Mouse (Mus musculus) liver, embryonic 11.5 days (tissue): ENCODE results near the gene Neu1. TPM values are rescaled to one million over a fixed set of nuclear protein-coding genes. Genes with fewer than 3 reads are reported as not detected.

Source experiments
- ATAC-seq: fragments of 200-750 bp; cut with Nextera tagmentation; replicated peaks from 2 replicates; pipeline ENCODE4 v1.8.0; 2017; ENCODE audit warnings: moderate number of reproducible peaks, mild to moderate bottlenecking, moderate TSS enrichment, moderate library complexity; ENCODE audit not compliant: low FRiP score
- DNase-seq: peaks from one replicate; pipeline ENCODE4 v3.0.0-alpha.2; 2017; ENCODE audit warnings: low spot score
- H3K27ac ChIP-seq: fragments of 300-500 bp; sonication (generic); 2 replicates; pipeline ENCODE4 v1.5.1; 2014; ENCODE audit warnings: mild to moderate bottlenecking, low read depth, low read length, control low read depth
- H3K27me3 ChIP-seq: fragments of 300-500 bp; sonication (generic); replicated peaks from 2 replicates; pipeline ENCODE4 v1.6.1; 2014; ENCODE audit warnings: low read length, mixed read lengths; ENCODE audit not compliant: control insufficient read depth, insufficient read depth
- H3K36me3 ChIP-seq: fragments of 300-500 bp; sonication (generic); 2 replicates; pipeline ENCODE4 v1.6.1; 2014; ENCODE audit warnings: mild to moderate bottlenecking, low read length, moderate library complexity, mixed read lengths; ENCODE audit not compliant: control insufficient read depth, insufficient read depth
- H3K4me1 ChIP-seq: fragments of 300-500 bp; sonication (generic); replicated peaks from 2 replicates; pipeline ENCODE4 v1.6.1; 2014; ENCODE audit warnings: low read length, mixed read lengths; ENCODE audit not compliant: control insufficient read depth, insufficient read depth
- H3K4me2 ChIP-seq: fragments of 300-500 bp; sonication (generic); 2 replicates; pipeline ENCODE4 v1.6.1; 2014; ENCODE audit warnings: mild to moderate bottlenecking, control low read depth, moderate library complexity
- H3K4me3 ChIP-seq: fragments of 300-500 bp; sonication (generic); 2 replicates; pipeline ENCODE4 v1.5.1; 2014; ENCODE audit warnings: low read depth, low read length, control low read depth
- H3K9ac ChIP-seq: fragments of 300-500 bp; sonication (generic); 2 replicates; pipeline ENCODE4 v1.6.1; 2014; ENCODE audit warnings: low read depth, low read length, control low read depth
- H3K9me3 ChIP-seq: fragments of 300-500 bp; sonication (generic); 2 replicates; pipeline ENCODE4 v1.6.1; 2016; ENCODE audit warnings: low read length, inconsistent platforms, mixed read lengths; ENCODE audit not compliant: control insufficient read depth
- WGBS: fragments of 180-500 bp; shearing (Covaris S2); extraction: QIAGEN DNeasy Blood & Tissue Kit; methylation state at CpG from one replicate; pipeline ENCODE4 v1.1.7; 2014; 5-methylcytosine and 5-hydroxymethylcytosine counted together
- polyA plus RNA-seq: library from polyadenylated mRNA; unstranded; fragments of >200 nt; fragmentation: Nextera tagmentation; extraction: Ambion mirVana; gene quantifications from 2 replicates; pipeline ENCODE4 v1.2.1, GENCODE M21; 2014

Gene Neu1
- polyA plus RNA-seq, 1 experiment from 2014 or later = 26.4 TPM

DNA sequence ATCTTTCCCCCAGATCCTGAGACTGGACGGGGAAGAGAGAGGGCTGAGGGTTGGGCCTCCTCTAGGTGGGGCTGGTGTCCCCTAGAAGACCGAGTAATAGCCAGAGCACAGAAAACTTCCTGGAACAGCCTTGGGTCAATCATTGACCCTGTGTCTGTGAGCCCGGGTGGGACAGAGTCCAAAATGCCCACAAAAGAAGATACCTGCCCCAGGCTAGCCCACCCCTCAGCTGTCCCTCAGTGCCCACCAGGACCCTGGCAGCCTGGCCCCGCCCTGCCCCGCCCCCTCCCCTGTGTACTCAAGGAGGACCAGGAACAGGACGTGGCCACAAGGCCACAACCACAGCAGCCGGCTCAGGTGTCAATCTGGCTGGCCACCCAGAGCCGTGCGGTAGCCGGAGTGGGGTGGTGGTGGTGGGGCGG is 15.6 kb upstream of the Neu1 start:
- Histone ChIP-seq H3K4me2 (peak overlapping the region; percentile 28; the same call in 1 of the 2 replicates), H3K4me1 (peaks cover 10% of the 10 kb centered on the region), H3K36me3 (peaks cover 34% of the 10 kb centered on the region), H3K4me3 (no peak overlapping the region), H3K27me3 (no peaks in the 10 kb centered on the region), H3K9me3 (no peaks in the 10 kb centered on the region), H3K9ac (0 out of 2 replicates have a peak overlapping the region, but pooled peaks have one; percentile 4), H3K27ac (peak overlapping the region; percentile 45)
- 13% methylated on average over 11 of the region's 11 CpGs for WGBS
- ATAC-seq (no peak; the same call in 1 of the 2 replicates), DNase-seq (peak; percentile 55)

DNA sequence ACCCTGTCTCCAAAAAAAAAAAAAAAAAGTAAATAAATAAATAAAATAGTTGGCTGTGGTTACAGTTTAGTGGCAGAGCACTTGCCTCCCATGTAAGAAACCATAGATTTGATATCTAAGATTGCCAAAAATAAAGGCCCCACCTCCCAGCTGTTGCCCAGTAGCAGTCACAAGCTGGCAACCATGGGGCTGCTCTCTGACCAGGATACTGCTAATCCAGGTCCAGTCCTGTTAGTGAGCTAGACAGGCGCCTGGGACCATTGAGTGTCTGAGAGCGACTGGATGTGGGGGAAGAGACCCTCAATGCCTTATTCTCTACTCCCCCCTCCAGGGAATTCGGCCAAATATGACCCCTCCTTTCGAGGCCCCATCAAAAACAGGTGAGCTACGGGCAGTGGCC is 14.7 kb upstream of the Neu1 start:
- Histone ChIP-seq H3K27me3 (no peaks in the 10 kb centered on the region), H3K27ac (no peak overlapping the region), H3K4me3 (no peak overlapping the region), H3K4me1 (peaks cover 10% of the 10 kb centered on the region), H3K36me3 (peaks cover 25% of the 10 kb centered on the region), H3K4me2 (no peak overlapping the region), H3K9ac (no peak overlapping the region), H3K9me3 (no peaks in the 10 kb centered on the region)
- 80% methylated on average over 5 of the region's 5 CpGs for WGBS
- DNase-seq = no peak
- no peak for ATAC-seq

- Histone ChIP-seq H3K4me3 (no peak overlapping the region), H3K27me3 (no peaks in the 10 kb centered on the region), H3K9me3 (no peaks in the 10 kb centered on the region), H3K36me3 (peaks cover 16% of the 10 kb centered on the region), H3K27ac (no peak overlapping the region), H3K4me1 (peaks cover 10% of the 10 kb centered on the region), H3K4me2 (no peak overlapping the region), H3K9ac (no peak overlapping the region)
- 70% methylated on average over 9 of the region's 9 CpGs for WGBS
- DNase-seq (no peak), ATAC-seq (no peak)
Measured at GRCm38 (mm10) chr17:34917188-34917587, 13.9 kb upstream of the Neu1 start.

GRCm38 (mm10) chr17:34922939-34923338 is 8.1 kb upstream of the Neu1 start:
- Histone ChIP-seq H3K27ac (no peak overlapping the region), H3K9me3 (no peaks in the 10 kb centered on the region), H3K4me3 (no peak overlapping the region), H3K4me2 (no peak overlapping the region), H3K4me1 (no peaks in the 10 kb centered on the region), H3K36me3 (no peaks in the 10 kb centered on the region), H3K27me3 (no peaks in the 10 kb centered on the region), H3K9ac (no peak overlapping the region)
- DNase-seq = no peak
- no peak for ATAC-seq
- WGBS = 42% methylated on average over 6 of the region's 6 CpGs

- Histone ChIP-seq H3K27me3 (no peaks in the 10 kb centered on the region), H3K4me1 (no peaks in the 10 kb centered on the region), H3K9me3 (no peaks in the 10 kb centered on the region), H3K9ac (no peak overlapping the region), H3K27ac (no peak overlapping the region), H3K36me3 (no peaks in the 10 kb centered on the region), H3K4me2 (no peak overlapping the region), H3K4me3 (no peak overlapping the region)
- WGBS = 70% methylated on average over 5 of the region's 5 CpGs
- ATAC-seq = no peak
- no peak for DNase-seq
Measured at GRCm38 (mm10) chr17:34924258-34924657, 6.8 kb upstream of the Neu1 start.

DNA sequence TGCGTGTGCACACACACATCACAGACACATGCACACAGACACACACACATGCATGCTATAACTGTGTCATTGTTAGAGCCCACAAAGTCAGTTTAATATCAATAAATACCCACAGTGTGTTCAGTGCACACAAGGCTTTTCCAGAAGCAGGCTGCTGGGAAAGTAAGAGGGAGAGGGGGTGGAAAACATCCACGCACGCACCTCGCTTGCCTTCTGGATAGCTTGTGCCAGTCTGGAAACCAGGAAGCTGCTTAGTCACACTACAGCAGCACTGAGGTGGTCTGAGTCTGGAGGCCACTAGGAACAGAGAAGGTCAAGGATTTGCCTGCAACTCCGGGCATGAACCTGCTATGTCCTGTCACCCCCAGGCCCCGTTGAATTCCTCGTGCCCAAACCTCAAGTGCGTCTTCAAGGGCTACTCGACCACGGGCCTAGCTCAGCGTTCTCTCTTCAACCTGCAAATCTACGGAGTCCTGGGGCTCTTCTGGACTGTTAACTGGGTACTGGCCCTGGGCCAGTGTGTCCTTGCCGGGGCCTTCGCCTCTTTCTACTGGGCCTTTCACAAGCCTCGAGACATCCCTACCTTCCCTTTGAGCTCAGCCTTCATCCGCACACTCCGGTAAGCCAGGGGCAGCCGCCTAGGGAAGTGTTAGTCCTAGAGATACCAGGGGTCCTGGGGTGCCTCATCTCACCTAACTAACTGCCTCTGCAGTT is 3.6 kb upstream of the Neu1 start:
- Histone ChIP-seq H3K9me3 (no peaks in the 10 kb centered on the region), H3K4me1 (peaks cover 5% of the 10 kb centered on the region), H3K36me3 (no peaks in the 10 kb centered on the region; the same call in 1 of the 2 replicates), H3K4me3 (no peak overlapping the region), H3K27me3 (no peaks in the 10 kb centered on the region), H3K4me2 (no peak overlapping the region), H3K9ac (no peak overlapping the region), H3K27ac (no peak overlapping the region)
- DNase-seq = no peak
- ATAC-seq = no peak
- 80% methylated on average over 18 of the region's 18 CpGs for WGBS

- Histone ChIP-seq H3K9ac (no peak overlapping the region), H3K36me3 (no peaks in the 10 kb centered on the region; the same call in 1 of the 2 replicates), H3K4me2 (no peak overlapping the region), H3K4me3 (no peak overlapping the region), H3K27ac (no peak overlapping the region), H3K9me3 (no peaks in the 10 kb centered on the region), H3K4me1 (peaks cover 9% of the 10 kb centered on the region), H3K27me3 (no peaks in the 10 kb centered on the region)
- 40% methylated on average over 4 of the region's 4 CpGs for WGBS
- DNase-seq = no peak
- ATAC-seq = no peak
Measured at GRCm38 (mm10) chr17:34928841-34929240, 2.2 kb upstream of the Neu1 start.

GRCm38 (mm10) chr17:34931735-34932098 is 664 bp downstream of the Neu1 start:
- Histone ChIP-seq H3K27ac (no peak overlapping the region), H3K27me3 (no peaks in the 10 kb centered on the region), H3K36me3 (no peaks in the 10 kb centered on the region; the same call in 1 of the 2 replicates), H3K4me2 (peak overlapping the region; percentile 97), H3K4me3 (peak overlapping the region; percentile 67), H3K9ac (peak overlapping the region; percentile 82), H3K4me1 (peaks cover 15% of the 10 kb centered on the region), H3K9me3 (no peaks in the 10 kb centered on the region)
- DNase-seq = no peak
- peak; percentile 19 for ATAC-seq
- WGBS = 7% methylated on average over 14 of the region's 14 CpGs

DNA sequence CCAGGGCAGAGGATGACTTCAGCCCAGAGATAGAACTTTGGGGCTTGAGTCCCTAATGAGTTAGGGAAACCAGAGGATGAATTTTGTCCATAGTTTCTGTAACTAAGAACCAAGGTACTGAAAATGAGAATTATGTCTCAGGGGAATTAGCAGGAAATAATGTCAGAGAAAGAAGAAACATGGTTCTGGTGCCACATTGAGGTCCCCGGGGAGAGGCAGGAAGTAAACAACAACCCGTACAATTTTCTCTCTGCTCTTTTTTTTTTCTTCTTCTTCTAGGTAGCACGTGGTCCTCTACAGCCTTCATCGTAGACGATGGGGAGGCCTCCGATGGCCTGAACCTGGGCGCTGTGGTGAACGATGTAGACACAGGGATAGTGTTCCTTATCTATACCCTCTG is 1.2 kb downstream of the Neu1 start:
- DNase-seq (no peak), ATAC-seq (no peak)
- H3K27me3 ChIP-seq = no peaks in the 10 kb centered on the region
- peak overlapping the region; percentile 67 for H3K4me3 ChIP-seq
- H3K27ac ChIP-seq = no peak overlapping the region
- H3K4me2 ChIP-seq = peak overlapping the region; percentile 97
- H3K36me3 ChIP-seq = no peaks in the 10 kb centered on the region; the same call in 1 of the 2 replicates
- H3K9ac ChIP-seq = peak overlapping the region; percentile 82
- peaks cover 15% of the 10 kb centered on the region for H3K4me1 ChIP-seq
- 73% methylated on average over 8 of the region's 8 CpGs for WGBS
- no peaks in the 10 kb centered on the region for H3K9me3 ChIP-seq
